Mouse (Mus musculus): ENCODE data around the gene Gm45808. TPM values are rescaled to one million over a fixed set of nuclear protein-coding genes. Genes with fewer than 3 reads are reported as not detected.

Gene Gm45808
- total RNA-seq (2023), result 0.98 and 1.7 TPM in 2 replicates

GRCm38 (mm10) chr7:45486761-45487415 is at the start of gene Gm45808:
Gm45808 (minus strand) TSS chr7:45486811.

GRCm38 (mm10) chr7:45525809-45526473 is 39.3 kb upstream of the Gm45808 start, which contains the start of the genes Ppp1r15a and Plekha4:
Ppp1r15a (minus strand) TSS chr7:45526268.
Plekha4 (plus strand) TSS chr7:45526330.

GRCm38 (mm10) chr7:45509912-45510787 is 23.5 kb upstream of the Gm45808 start, which contains the start of gene Nucb1:
Nucb1 (minus strand) TSS chr7:45510406.

GRCm38 (mm10) chr7:45488293-45489204 is 1.9 kb upstream of the Gm45808 start, which contains the start of gene Dhdh:
Dhdh (minus strand) TSS chr7:45488805.

GRCm38 (mm10) chr7:45481374-45481927 is 5.2 kb downstream of the Gm45808 start, which contains the start of gene Tulp2:
Tulp2 (plus strand) TSS chr7:45481877.

GRCm38 (mm10) chr7:45466283-45467089 is 20.1 kb downstream of the Gm45808 start, which contains the start of gene Bax:
Bax (minus strand) TSS chr7:45466898.

GRCm38 (mm10) chr7:45459564-45460140 is 27.0 kb downstream of the Gm45808 start, which contains the start of gene Ftl1:
Ftl1 (minus strand) TSS chr7:45459884.

GRCm38 (mm10) chr7:45437521-45438276 is 48.9 kb downstream of the Gm45808 start, which contains the start of gene Ruvbl2:
Ruvbl2 (minus strand) TSS chr7:45438096.

GRCm38 (mm10) chr7:45434203-45435015 is 52.2 kb downstream of the Gm45808 start, which contains the start of gene Gys1:
Gys1 (plus strand) TSS chr7:45434844.

GRCm38 (mm10) chr7:45420615-45420919 is 66.0 kb downstream of the Gm45808 start, which contains the start of gene Lhb:
Lhb (plus strand) TSS chr7:45420820.

Other genes starting within 250 kb of the Gm45808 start
- 347 and 367 TPM in 2 replicates for gene Cd37, start 247.7 kb downstream of the Gm45808 start, total RNA-seq (2023)
- 1.2 and 1.3 TPM in 2 replicates for gene Slc6a16, start 245.7 kb downstream of the Gm45808 start, total RNA-seq (2023)
- not detected in 2 replicates for gene Slc6a21, start 209.3 kb downstream of the Gm45808 start, total RNA-seq (2023)
- gene Trpm4, start 153.0 kb downstream of the Gm45808 start, total RNA-seq (2023), result 3.6 and 5.2 TPM in 2 replicates
- gene Hrc, start 151.5 kb downstream of the Gm45808 start, total RNA-seq (2023), result not detected in 2 replicates
- 0.09 TPM in 1 of 2 replicates, not detected in the other for gene Ppfia3, start 119.8 kb downstream of the Gm45808 start, total RNA-seq (2023)
- gene Lin7b, start 116.2 kb downstream of the Gm45808 start, total RNA-seq (2023), result 2.5 TPM in 1 of 2 replicates, not detected in the other
- gene Snrnp70, start 91.1 kb downstream of the Gm45808 start, total RNA-seq (2023), result 255 and 367 TPM in 2 replicates
- not detected in 2 replicates for gene Kcna7, start 81.2 kb downstream of the Gm45808 start, total RNA-seq (2023)
- gene Ntf5, start 73.1 kb downstream of the Gm45808 start, total RNA-seq (2023), result not detected in 2 replicates
- not detected in 2 replicates for gene Lhb, start 66.0 kb downstream of the Gm45808 start, total RNA-seq (2023)
- 53.5 and 56.5 TPM in 2 replicates for gene Gys1, start 52.0 kb downstream of the Gm45808 start, total RNA-seq (2023)
- gene Ruvbl2, start 48.7 kb downstream of the Gm45808 start, total RNA-seq (2023), result 22.0 and 31.6 TPM in 2 replicates
- 1,156 and 1,320 TPM in 2 replicates for gene Ftl1, start 26.9 kb downstream of the Gm45808 start, total RNA-seq (2023)
- gene Bax, start 19.9 kb downstream of the Gm45808 start, total RNA-seq (2023), result 37.2 and 40.7 TPM in 2 replicates
- not detected in 2 replicates for gene Tulp2, start 4.9 kb downstream of the Gm45808 start, total RNA-seq (2023)
- gene Dhdh, start 2.0 kb upstream of the Gm45808 start, total RNA-seq (2023), result 3.7 and 5.4 TPM in 2 replicates
- 90.7 and 109 TPM in 2 replicates for gene Nucb1, start 23.6 kb upstream of the Gm45808 start, total RNA-seq (2023)
- 126 and 199 TPM in 2 replicates for gene Ppp1r15a, start 39.5 kb upstream of the Gm45808 start, total RNA-seq (2023)
- gene Plekha4, start 39.5 kb upstream of the Gm45808 start, total RNA-seq (2023), result not detected in 2 replicates
- gene Hsd17b14, start 68.1 kb upstream of the Gm45808 start, total RNA-seq (2023), result 0.95 TPM in 1 of 2 replicates, not detected in the other
- gene Bcat2, start 83.3 kb upstream of the Gm45808 start, total RNA-seq (2023), result 24.0 and 34.0 TPM in 2 replicates
- gene Fgf21, start 128.7 kb upstream of the Gm45808 start, total RNA-seq (2023), result not detected in 2 replicates
- not detected in 2 replicates for gene Fut1, start 130.5 kb upstream of the Gm45808 start, total RNA-seq (2023)
- gene Izumo1, start 135.0 kb upstream of the Gm45808 start, total RNA-seq (2023), result not detected in 2 replicates
- 4.3 and 5.0 TPM in 2 replicates for gene Rasip1, start 140.7 kb upstream of the Gm45808 start, total RNA-seq (2023)
- gene Mamstr, start 153.2 kb upstream of the Gm45808 start, total RNA-seq (2023), result 0.20 TPM in 1 of 2 replicates, not detected in the other
- not detected in 2 replicates for gene Fut2, start 179.6 kb upstream of the Gm45808 start, total RNA-seq (2023)
- gene Ntn5, start 197.2 kb upstream of the Gm45808 start, total RNA-seq (2023), result not detected in 2 replicates
- not detected in 2 replicates for gene Sec1, start 207.6 kb upstream of the Gm45808 start, total RNA-seq (2023)
- gene Car11, start 213.0 kb upstream of the Gm45808 start, total RNA-seq (2023), result not detected in 2 replicates
- 5.0 and 6.3 TPM in 2 replicates for gene Dbp, start 218.3 kb upstream of the Gm45808 start, total RNA-seq (2023)
- gene Rpl18, start 228.6 kb upstream of the Gm45808 start, total RNA-seq (2023), result 572 and 599 TPM in 2 replicates
- gene Sphk2, start 231.2 kb upstream of the Gm45808 start, total RNA-seq (2023), result 62.3 and 77.9 TPM in 2 replicates
- 0.16 and 0.20 TPM in 2 replicates for gene Fam83e, start 234.4 kb upstream of the Gm45808 start, total RNA-seq (2023)
- not detected in 2 replicates for gene Spaca4, start 239.0 kb upstream of the Gm45808 start, total RNA-seq (2023)